Mouse (Mus musculus) midbrain, embryonic 12.5 days (tissue): ENCODE results near the gene Gm13090. TPM values are rescaled to one million over a fixed set of nuclear protein-coding genes. Genes with fewer than 3 reads are reported as not detected.

Experiments
- ATAC-seq: fragments of 200-750 bp; cut with Nextera tagmentation; 2 replicates; pipeline ENCODE4 v1.8.0; 2017; ENCODE audit warnings: low read depth, moderate TSS enrichment, moderate library complexity; ENCODE audit not compliant: low FRiP score
- H3K27ac ChIP-seq: fragments of 300-500 bp; sonication (generic); replicated peaks from 2 replicates; pipeline ENCODE4 v1.5.1; 2016; ENCODE audit warnings: mild to moderate bottlenecking
- H3K27me3 ChIP-seq: fragments of 300-500 bp; sonication (generic); 2 replicates; pipeline ENCODE4 v1.6.1; 2016; ENCODE audit warnings: mild to moderate bottlenecking
- H3K36me3 ChIP-seq: fragments of 300-500 bp; sonication (generic); 2 replicates; pipeline ENCODE4 v1.6.1; 2016
- H3K4me1 ChIP-seq: fragments of 300-500 bp; sonication (generic); 2 replicates; pipeline ENCODE4 v1.6.1; 2016
- H3K4me2 ChIP-seq: fragments of 300-500 bp; sonication (generic); replicated peaks from 2 replicates; pipeline ENCODE4 v1.6.1; 2016; ENCODE audit warnings: mild to moderate bottlenecking, moderate library complexity
- H3K4me3 ChIP-seq: fragments of 300-500 bp; sonication (generic); 2 replicates; pipeline ENCODE4 v1.5.1; 2016; ENCODE audit warnings: mild to moderate bottlenecking
- H3K9ac ChIP-seq: fragments of 300-500 bp; sonication (generic); replicated peaks from 2 replicates; pipeline ENCODE4 v1.6.1; 2016; ENCODE audit warnings: mild to moderate bottlenecking, moderate library complexity
- H3K9me3 ChIP-seq: fragments of 300-500 bp; sonication (generic); 2 replicates; pipeline ENCODE4 v1.6.1; 2016; ENCODE audit warnings: mild to moderate bottlenecking
- WGBS: fragments of 180-500 bp; shearing (Covaris S2); methylation state at CpG from one replicate; pipeline ENCODE4 v1.1.7; 2016; 5-methylcytosine and 5-hydroxymethylcytosine counted together
- polyA plus RNA-seq: library from polyadenylated mRNA; unstranded; fragments of >200 nt; fragmentation: Nextera tagmentation; extraction: Ambion mirVana; gene quantifications from 2 replicates; pipeline ENCODE4 v1.2.1, GENCODE M21; 2016

The Gm13090 gene
- polyA plus RNA-seq, 1 experiment from 2014 or later = not detected

DNA sequence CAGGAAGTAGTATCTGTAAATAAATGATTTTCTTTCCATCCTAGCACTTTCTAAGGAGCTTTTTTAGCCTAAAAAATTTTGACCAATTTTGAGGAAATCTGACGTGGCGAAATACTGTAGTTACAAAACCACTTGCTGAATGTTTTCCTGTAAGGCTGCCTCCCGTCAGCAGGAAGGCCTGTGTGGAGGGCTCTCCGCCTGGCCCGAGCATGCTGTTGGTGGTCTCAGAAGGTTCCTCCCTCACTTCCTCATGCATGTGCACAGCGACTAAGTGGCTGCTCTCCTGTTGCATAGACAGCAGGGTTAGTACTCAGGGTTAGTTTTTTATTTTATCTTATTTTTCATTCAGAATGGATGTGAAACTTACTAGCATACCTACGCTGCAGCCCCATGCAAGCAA lies 18.4 kb upstream of the Gm13090 start:
- H3K9ac ChIP-seq = no peak overlapping the region
- no peak for ATAC-seq
- WGBS = 91% methylated on average over 7 of the region's 7 CpGs
- H3K4me2 ChIP-seq = no peak overlapping the region
- peaks cover 91% of the 10 kb centered on the region for H3K36me3 ChIP-seq
- H3K4me3 ChIP-seq = no peak overlapping the region
- H3K27ac ChIP-seq = no peak overlapping the region
- no peaks in the 10 kb centered on the region for H3K27me3 ChIP-seq
- no peaks in the 10 kb centered on the region for H3K4me1 ChIP-seq
- H3K9me3 ChIP-seq = no peaks in the 10 kb centered on the region

DNA sequence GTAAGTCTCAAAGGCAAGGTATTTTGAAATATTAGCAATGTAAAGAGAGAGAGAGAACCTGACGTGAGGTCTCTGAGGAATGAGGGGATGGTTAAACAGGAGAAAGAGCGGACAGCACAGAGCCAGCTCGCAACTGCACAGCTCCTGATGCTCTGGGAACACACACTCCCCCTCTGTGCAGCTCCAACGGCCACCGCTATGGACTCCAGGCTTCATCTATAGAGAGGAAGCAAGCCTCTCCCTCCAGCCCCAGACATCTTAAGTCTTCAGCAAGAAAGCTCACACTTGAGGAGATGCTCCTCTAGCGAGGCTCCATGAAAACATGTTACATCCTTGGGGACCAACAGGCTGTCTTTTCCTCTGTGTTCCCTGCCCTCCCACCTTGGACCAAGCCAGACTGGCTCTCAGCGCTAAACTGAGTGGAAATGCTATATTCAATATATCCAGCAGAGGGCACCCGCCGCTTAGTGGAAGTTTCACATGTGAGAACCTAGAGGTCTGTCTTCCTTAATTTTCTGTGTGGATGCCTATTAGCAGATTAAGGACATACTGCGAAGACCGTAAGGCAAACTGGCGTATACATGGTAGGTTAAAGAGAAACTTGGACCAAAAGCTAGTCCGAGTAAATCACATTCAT lies 16.1 kb upstream of the Gm13090 start:
- no peaks in the 10 kb centered on the region for H3K27me3 ChIP-seq
- H3K9ac ChIP-seq = no peak overlapping the region
- WGBS = 58% methylated on average over 13 of the region's 13 CpGs
- H3K4me2 ChIP-seq = no peak overlapping the region
- no peak overlapping the region for H3K4me3 ChIP-seq
- peaks cover 93% of the 10 kb centered on the region for H3K36me3 ChIP-seq
- no peak overlapping the region for H3K27ac ChIP-seq
- H3K4me1 ChIP-seq = no peaks in the 10 kb centered on the region
- ATAC-seq = no peak
- no peaks in the 10 kb centered on the region for H3K9me3 ChIP-seq

DNA sequence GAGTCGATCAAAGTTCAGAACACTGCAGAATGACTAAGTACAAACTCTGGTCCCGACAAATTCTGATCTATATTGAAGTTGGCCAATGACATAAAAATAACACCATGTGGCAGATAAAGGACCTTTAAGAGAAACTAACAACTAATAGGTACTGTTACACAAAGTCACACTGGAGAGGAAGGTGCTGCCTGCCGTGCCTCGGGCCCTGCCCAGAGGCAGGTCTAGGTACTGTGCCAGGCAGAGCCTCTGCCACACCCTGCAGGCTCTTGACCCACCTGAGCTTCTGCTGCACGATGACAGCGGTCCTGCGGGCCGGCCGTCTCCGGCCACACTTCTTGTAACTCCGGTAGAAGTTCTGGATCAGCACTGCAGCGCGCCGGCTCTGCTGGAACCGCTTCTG lies 14.6 kb upstream of the Gm13090 start:
- WGBS = 93% methylated on average over 15 of the region's 15 CpGs
- no peak for ATAC-seq
- Histone ChIP-seq H3K9me3 (no peaks in the 10 kb centered on the region), H3K27me3 (no peaks in the 10 kb centered on the region), H3K4me2 (no peak overlapping the region), H3K9ac (no peak overlapping the region), H3K4me3 (no peak overlapping the region), H3K27ac (no peak overlapping the region), H3K36me3 (peaks cover 94% of the 10 kb centered on the region), H3K4me1 (no peaks in the 10 kb centered on the region)

DNA sequence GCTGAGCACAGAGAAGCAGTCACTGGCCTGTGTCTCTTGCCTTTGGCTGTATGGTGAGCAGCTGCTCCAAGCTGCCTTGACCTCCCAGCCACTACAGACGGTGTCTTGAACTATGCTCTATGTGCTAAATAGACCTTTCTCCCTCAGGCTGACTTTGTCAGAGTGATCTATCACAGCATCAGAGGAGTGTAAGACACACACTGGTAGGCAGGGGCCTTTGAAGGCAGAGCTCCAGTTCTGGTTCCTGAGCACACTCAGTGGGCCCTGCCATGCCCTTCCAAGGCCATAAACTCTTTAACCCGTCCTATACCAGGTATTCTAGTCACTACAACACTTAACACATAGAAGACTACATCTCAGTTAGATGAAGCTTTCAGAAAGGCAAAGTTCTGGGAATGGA lies 8.0 kb upstream of the Gm13090 start:
- no peaks in the 10 kb centered on the region for H3K27me3 ChIP-seq
- no peak overlapping the region for H3K9ac ChIP-seq
- no peak overlapping the region for H3K4me2 ChIP-seq
- H3K27ac ChIP-seq = no peak overlapping the region
- H3K4me1 ChIP-seq = no peaks in the 10 kb centered on the region
- ATAC-seq = no peak
- 93% methylated on average over 2 of the region's 2 CpGs for WGBS
- H3K4me3 ChIP-seq = no peak overlapping the region
- peaks cover 98% of the 10 kb centered on the region for H3K36me3 ChIP-seq
- H3K9me3 ChIP-seq = no peaks in the 10 kb centered on the region

DNA sequence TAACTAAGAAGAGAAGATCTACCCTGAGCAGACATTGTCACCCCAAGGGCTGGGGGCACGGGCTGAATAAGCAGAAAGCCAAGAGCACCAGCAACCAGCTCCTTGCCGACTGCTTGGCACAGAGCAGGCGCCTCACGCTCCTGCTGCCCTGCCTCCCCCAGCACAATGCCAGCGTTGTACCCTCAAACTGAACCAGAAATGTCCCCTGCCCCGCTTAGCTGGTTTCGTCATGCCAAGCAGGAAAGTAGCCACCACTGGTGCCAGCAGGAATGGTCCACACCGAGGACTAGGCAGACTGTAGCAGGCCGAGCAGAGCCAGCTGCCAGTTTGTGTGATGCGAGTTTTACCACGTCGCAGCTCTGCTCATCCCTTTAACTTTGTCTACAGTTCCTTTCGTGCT lies 7.4 kb upstream of the Gm13090 start:
- no peaks in the 10 kb centered on the region for H3K9me3 ChIP-seq
- H3K27ac ChIP-seq = no peak overlapping the region
- H3K4me1 ChIP-seq = no peaks in the 10 kb centered on the region
- H3K27me3 ChIP-seq = no peaks in the 10 kb centered on the region
- H3K36me3 ChIP-seq = peaks cover 96% of the 10 kb centered on the region
- no peak for ATAC-seq
- H3K4me3 ChIP-seq = no peak overlapping the region
- H3K4me2 ChIP-seq = no peak overlapping the region
- no peak overlapping the region for H3K9ac ChIP-seq
- 95% methylated on average over 13 of the region's 13 CpGs for WGBS

DNA sequence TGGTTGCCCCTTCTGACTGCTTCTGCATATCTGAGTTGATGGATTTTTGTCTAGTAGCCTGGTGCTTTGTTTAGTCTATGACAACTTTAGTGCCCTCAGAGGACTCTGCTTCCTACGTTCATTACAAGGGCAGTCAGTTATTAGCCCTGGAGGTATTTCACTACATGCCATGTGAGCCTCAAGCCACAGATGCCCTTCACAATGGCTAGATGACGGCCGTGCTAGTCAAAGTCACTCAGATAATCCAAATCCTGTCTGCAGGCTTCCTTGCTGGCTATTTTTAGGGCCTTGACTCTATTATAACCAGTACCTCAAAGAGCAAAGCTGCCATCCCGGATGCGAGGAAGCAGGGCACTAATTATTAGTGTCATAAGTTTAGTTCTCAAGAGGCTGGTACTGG lies 6.3 kb upstream of the Gm13090 start:
- no peak overlapping the region for H3K27ac ChIP-seq
- H3K9me3 ChIP-seq = no peaks in the 10 kb centered on the region
- no peak overlapping the region for H3K9ac ChIP-seq
- no peak overlapping the region for H3K4me3 ChIP-seq
- no peak for ATAC-seq
- 84% methylated on average over 5 of the region's 5 CpGs for WGBS
- H3K4me2 ChIP-seq = no peak overlapping the region
- no peaks in the 10 kb centered on the region for H3K4me1 ChIP-seq
- peaks cover 97% of the 10 kb centered on the region for H3K36me3 ChIP-seq
- no peaks in the 10 kb centered on the region for H3K27me3 ChIP-seq

DNA sequence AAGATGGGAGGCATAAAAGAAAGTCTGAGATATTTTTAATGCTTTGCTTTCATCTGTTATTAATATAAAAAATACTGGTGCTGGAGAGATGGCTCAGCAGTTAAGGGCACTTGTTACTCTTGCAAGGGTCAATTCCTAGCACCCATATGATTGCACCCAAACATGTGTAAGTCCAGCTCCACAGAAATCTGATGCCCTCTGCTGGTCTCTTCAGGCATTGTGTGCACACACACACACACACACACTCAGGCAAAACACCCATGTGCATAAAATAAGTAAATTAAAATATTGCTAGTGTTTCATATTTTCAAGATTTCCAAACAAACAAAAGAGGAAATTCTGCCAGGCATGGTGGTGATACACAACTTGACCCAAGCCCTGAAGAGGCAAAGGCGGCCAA lies 2.0 kb upstream of the Gm13090 start:
- no peaks in the 10 kb centered on the region for H3K27me3 ChIP-seq
- peaks cover 65% of the 10 kb centered on the region for H3K36me3 ChIP-seq
- H3K27ac ChIP-seq = no peak overlapping the region
- H3K9me3 ChIP-seq = no peaks in the 10 kb centered on the region
- no peak overlapping the region for H3K9ac ChIP-seq
- H3K4me2 ChIP-seq = no peak overlapping the region
- 89% methylated on average over 1 of the region's 1 CpGs for WGBS
- no peak overlapping the region for H3K4me3 ChIP-seq
- peaks cover 8% of the 10 kb centered on the region; the same call in 1 of the 2 replicates for H3K4me1 ChIP-seq
- ATAC-seq = no peak

DNA sequence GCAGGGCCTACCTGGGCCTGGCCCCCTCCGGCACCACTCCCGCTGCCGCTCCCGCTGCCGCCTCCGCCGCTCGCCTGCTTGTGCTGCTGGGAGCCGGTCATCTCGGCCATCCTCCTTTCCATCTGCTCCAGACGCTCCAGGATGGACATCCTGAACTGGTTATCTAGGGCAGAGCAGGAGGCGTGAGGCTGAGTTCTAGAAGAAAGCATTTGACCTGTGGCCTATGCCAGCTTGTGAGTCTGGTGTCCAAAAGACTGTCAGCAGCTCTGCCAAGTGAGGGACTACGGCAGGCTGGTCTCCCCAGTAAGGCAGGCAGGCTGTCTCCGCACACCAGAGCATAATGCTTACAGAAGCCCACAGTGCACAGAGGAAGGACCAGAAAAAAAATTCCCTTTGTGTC lies 551 bp upstream of the Gm13090 start:
- Histone ChIP-seq H3K9ac (no peak overlapping the region), H3K9me3 (no peaks in the 10 kb centered on the region), H3K27ac (no peak overlapping the region), H3K4me3 (no peak overlapping the region), H3K36me3 (peaks cover 51% of the 10 kb centered on the region), H3K27me3 (no peaks in the 10 kb centered on the region), H3K4me1 (peaks cover 8% of the 10 kb centered on the region; the same call in 1 of the 2 replicates), H3K4me2 (no peak overlapping the region)
- ATAC-seq = no peak
- WGBS = 92% methylated on average over 14 of the region's 14 CpGs

DNA sequence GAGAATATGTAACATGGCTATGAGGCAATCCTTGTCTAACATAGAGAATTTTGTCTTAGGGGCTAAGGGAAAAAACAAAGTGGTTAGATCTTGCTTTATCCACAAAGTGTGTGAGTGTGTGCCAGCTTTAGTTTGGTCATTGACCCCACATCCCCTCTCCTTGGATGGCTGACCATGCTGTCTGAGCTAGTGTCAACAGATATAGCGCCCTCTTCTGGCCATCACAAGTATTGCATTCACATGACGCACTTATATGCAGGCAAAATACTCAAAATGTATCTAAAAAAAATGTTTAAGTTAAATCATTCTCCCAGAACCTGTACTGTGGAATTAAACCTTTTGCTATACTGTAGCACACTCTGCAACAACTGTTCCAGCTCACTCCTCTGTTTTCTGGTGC lies 5.8 kb downstream of the Gm13090 start:
- Histone ChIP-seq H3K4me2 (no peak overlapping the region), H3K4me3 (no peak overlapping the region), H3K27me3 (no peaks in the 10 kb centered on the region), H3K4me1 (peaks cover 21% of the 10 kb centered on the region), H3K9ac (no peak overlapping the region), H3K36me3 (peaks cover 16% of the 10 kb centered on the region), H3K9me3 (no peaks in the 10 kb centered on the region), H3K27ac (no peak overlapping the region)
- 33% methylated on average over 2 of the region's 2 CpGs for WGBS
- no peak for ATAC-seq

DNA sequence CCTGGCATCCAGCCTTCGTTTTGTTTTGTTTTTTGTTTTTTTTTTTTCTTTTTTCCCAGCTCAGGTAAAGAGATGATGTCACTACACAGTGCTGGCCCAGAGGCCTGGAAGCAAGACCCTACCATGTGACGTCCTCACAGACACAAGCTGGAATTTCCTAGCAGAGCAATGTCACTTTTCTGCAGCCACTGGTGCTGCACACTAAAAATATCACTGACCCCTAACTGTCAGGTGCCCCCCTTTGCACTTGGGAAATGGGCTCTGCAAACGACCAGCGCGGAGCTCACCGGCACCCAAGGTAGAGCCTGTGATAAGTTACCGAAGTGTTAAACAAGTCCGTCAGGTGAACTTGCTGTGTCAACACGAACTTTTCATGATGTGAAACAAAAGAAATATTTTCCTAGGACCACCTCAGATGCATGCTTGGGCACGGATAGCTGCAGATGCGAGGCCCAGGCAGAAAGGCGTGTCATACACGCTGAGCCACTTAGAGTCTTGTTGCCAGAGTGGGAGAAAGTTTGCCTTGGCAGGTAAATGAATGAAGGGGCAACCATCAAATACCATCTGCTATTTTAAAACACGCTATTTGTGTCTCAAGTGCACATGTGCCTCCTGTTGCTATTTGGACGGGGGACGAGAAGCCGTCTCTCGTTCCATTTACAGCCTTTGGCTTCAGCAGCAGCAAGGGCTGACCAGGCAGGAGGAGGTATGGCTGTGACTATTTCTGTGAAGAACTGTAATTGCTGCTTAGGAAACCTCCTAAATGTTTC lies 7.1 kb downstream of the Gm13090 start:
- no peak overlapping the region for H3K9ac ChIP-seq
- H3K4me2 ChIP-seq = no peak overlapping the region
- H3K9me3 ChIP-seq = no peaks in the 10 kb centered on the region
- H3K4me3 ChIP-seq = no peak overlapping the region
- peaks cover 21% of the 10 kb centered on the region; the same call in 1 of the 2 replicates for H3K4me1 ChIP-seq
- H3K27ac ChIP-seq = no peak overlapping the region
- 92% methylated on average over 18 of the region's 18 CpGs for WGBS
- H3K36me3 ChIP-seq = peaks cover 21% of the 10 kb centered on the region
- no peak for ATAC-seq
- H3K27me3 ChIP-seq = no peaks in the 10 kb centered on the region

DNA sequence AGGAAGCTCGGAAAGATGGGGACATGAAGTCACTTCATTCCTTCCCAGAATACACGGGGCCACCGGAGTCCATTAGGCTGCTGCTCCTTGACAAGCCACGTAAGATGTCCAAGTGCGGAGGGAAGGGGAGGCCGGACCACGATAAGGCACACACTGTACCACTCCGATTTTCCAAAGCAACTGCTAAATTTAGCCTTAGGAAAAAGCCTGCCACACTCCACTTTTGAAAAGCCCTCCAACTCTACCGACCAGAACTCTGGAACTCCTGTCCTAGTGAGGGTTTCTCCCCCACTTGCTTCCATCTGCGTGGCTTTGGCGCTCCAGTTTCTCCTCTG lies 7.7 kb downstream of the Gm13090 start:
- no peak for ATAC-seq
- WGBS = 87% methylated on average over 11 of the region's 11 CpGs
- no peaks in the 10 kb centered on the region for H3K9me3 ChIP-seq
- no peak overlapping the region for H3K4me3 ChIP-seq
- H3K27me3 ChIP-seq = no peaks in the 10 kb centered on the region
- H3K27ac ChIP-seq = 0 out of 2 replicates have a peak overlapping the region, but pooled peaks have one; percentile 0
- no peak overlapping the region for H3K9ac ChIP-seq
- peaks cover 24% of the 10 kb centered on the region for H3K36me3 ChIP-seq
- no peak overlapping the region for H3K4me2 ChIP-seq
- peaks cover 21% of the 10 kb centered on the region; the same call in 1 of the 2 replicates for H3K4me1 ChIP-seq

DNA sequence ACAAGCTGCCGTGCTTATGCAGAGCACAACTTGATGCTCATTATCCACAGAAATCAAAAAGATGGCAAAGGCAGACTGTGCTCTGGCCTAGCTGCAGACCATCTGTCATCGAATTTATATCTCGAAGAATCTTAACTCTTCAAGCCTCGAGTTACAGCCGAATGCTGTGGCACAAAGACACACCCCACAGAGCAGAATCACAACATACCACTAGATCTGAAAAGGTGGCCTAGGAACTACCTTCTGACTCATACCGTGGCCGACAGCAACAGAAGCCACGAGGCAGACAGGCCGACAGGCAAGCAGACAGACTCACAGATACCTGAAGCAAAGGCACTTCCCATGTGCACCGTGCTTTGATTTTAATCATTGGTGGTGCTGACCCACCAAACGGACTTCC lies 14.3 kb downstream of the Gm13090 start:
- no peak overlapping the region for H3K4me2 ChIP-seq
- H3K4me3 ChIP-seq = no peak overlapping the region
- no peaks in the 10 kb centered on the region for H3K27me3 ChIP-seq
- peaks cover 7% of the 10 kb centered on the region; the same call in 1 of the 2 replicates for H3K36me3 ChIP-seq
- 89% methylated on average over 11 of the region's 11 CpGs for WGBS
- no peaks in the 10 kb centered on the region for H3K9me3 ChIP-seq
- no peak overlapping the region for H3K9ac ChIP-seq
- H3K4me1 ChIP-seq = peaks cover 39% of the 10 kb centered on the region
- ATAC-seq = no peak
- H3K27ac ChIP-seq = no peak overlapping the region
